Mouse (Mus musculus): ENCODE measurements at regions not wholly inside any gene's neighbourhood (a gene's known extent, or its start where the extent isn't known, plus 50 kb on each side); places are given as distances from the start of the nearest gene placed in this dataset.

- Histone ChIP-seq H3K27me3 (replicated peaks; ENCODE audit: control insufficient read depth, insufficient read depth, low read length) (no peaks in the 10 kb centered on the region), H3K4me2 (ENCODE audit: low read depth, low read length) (no peak overlapping the region), H3K9me3 (ENCODE audit: control insufficient read depth, low read length) (no peaks in the 10 kb centered on the region), H3K4me3 (ENCODE audit: low read depth, low read length) (no peak overlapping the region), H3K4me1 (ENCODE audit: control insufficient read depth, insufficient read depth, low read length) (peaks cover 25% of the 10 kb centered on the region), H3K9ac (ENCODE audit: low read depth, low read length) (no peak overlapping the region), H3K27ac (replicated peaks; ENCODE audit: low read depth, low read length) (no peak overlapping the region), H3K36me3 (ENCODE audit: control insufficient read depth, insufficient read depth, low read length) (no peaks in the 10 kb centered on the region)
- peak; percentile 49 for DNase-seq (ENCODE audit: low spot score)
- WGBS, result 25% methylated on average over 1 of the region's 1 CpGs
- ATAC-seq (ENCODE audit: low read depth), result no peak
Observed at GRCm38 (mm10) chr10:96753521-96753920, 136.7 kb downstream of the Btg1 start.

- H3K4me2 ChIP-seq (ENCODE audit: low read depth, low read length), result no peak overlapping the region
- H3K4me3 ChIP-seq (ENCODE audit: low read depth, low read length), result no peak overlapping the region
- H3K4me1 ChIP-seq (ENCODE audit: control insufficient read depth, insufficient read depth, low read length), result peaks cover 24% of the 10 kb centered on the region
- H3K27me3 ChIP-seq (replicated peaks; ENCODE audit: control insufficient read depth, insufficient read depth, low read length), result no peaks in the 10 kb centered on the region
- H3K9ac ChIP-seq (ENCODE audit: low read depth, low read length), result no peak overlapping the region
- no peaks in the 10 kb centered on the region for H3K9me3 ChIP-seq (ENCODE audit: control insufficient read depth, low read length)
- no peak for ATAC-seq (ENCODE audit: low read depth)
- DNase-seq (ENCODE audit: low spot score), result no peak
- 56% methylated on average over 8 of the region's 8 CpGs for WGBS
- no peaks in the 10 kb centered on the region for H3K36me3 ChIP-seq (ENCODE audit: control insufficient read depth, insufficient read depth, low read length)
- H3K27ac ChIP-seq (replicated peaks; ENCODE audit: low read depth, low read length), result no peak overlapping the region
Observed at GRCm38 (mm10) chr10:96755674-96756073, 138.9 kb downstream of the Btg1 start.

GRCm38 (mm10) chr10:96756355-96757084 is 139.7 kb downstream of the Btg1 start:
- Histone ChIP-seq H3K27ac (replicated peaks; ENCODE audit: low read depth, low read length) (no peak overlapping the region), H3K27me3 (replicated peaks; ENCODE audit: control insufficient read depth, insufficient read depth, low read length) (no peaks in the 10 kb centered on the region), H3K36me3 (ENCODE audit: control insufficient read depth, insufficient read depth, low read length) (no peaks in the 10 kb centered on the region), H3K4me2 (ENCODE audit: low read depth, low read length) (no peak overlapping the region), H3K9ac (ENCODE audit: low read depth, low read length) (no peak overlapping the region), H3K4me3 (ENCODE audit: low read depth, low read length) (no peak overlapping the region), H3K4me1 (ENCODE audit: control insufficient read depth, insufficient read depth, low read length) (peaks cover 16% of the 10 kb centered on the region), H3K9me3 (ENCODE audit: control insufficient read depth, low read length) (no peaks in the 10 kb centered on the region)
- 38% methylated on average over 5 of the region's 5 CpGs for WGBS
- no peak for DNase-seq (ENCODE audit: low spot score)
- ATAC-seq (ENCODE audit: low read depth), result no peak

GRCm38 (mm10) chr10:96757311-96757710 is 140.5 kb downstream of the Btg1 start:
- Histone ChIP-seq H3K4me2 (ENCODE audit: low read depth, low read length) (no peak overlapping the region), H3K4me3 (ENCODE audit: low read depth, low read length) (no peak overlapping the region), H3K9ac (ENCODE audit: low read depth, low read length) (no peak overlapping the region), H3K4me1 (ENCODE audit: control insufficient read depth, insufficient read depth, low read length) (peaks cover 9% of the 10 kb centered on the region), H3K36me3 (ENCODE audit: control insufficient read depth, insufficient read depth, low read length) (no peaks in the 10 kb centered on the region), H3K9me3 (ENCODE audit: control insufficient read depth, low read length) (no peaks in the 10 kb centered on the region), H3K27me3 (replicated peaks; ENCODE audit: control insufficient read depth, insufficient read depth, low read length) (no peaks in the 10 kb centered on the region), H3K27ac (replicated peaks; ENCODE audit: low read depth, low read length) (no peak overlapping the region)
- no peak for DNase-seq (ENCODE audit: low spot score)
- ATAC-seq (ENCODE audit: low read depth), result no peak
- 77% methylated on average over 1 of the region's 1 CpGs for WGBS

- H3K27ac ChIP-seq (replicated peaks; ENCODE audit: low read depth, low read length), result no peak overlapping the region
- no peaks in the 10 kb centered on the region for H3K27me3 ChIP-seq (replicated peaks; ENCODE audit: control insufficient read depth, insufficient read depth, low read length)
- peaks cover 4% of the 10 kb centered on the region; the same call in 1 of the 2 replicates for H3K4me1 ChIP-seq (ENCODE audit: control insufficient read depth, insufficient read depth, low read length)
- no peak overlapping the region for H3K9ac ChIP-seq (ENCODE audit: low read depth, low read length)
- H3K9me3 ChIP-seq (ENCODE audit: control insufficient read depth, low read length), result no peaks in the 10 kb centered on the region
- 87% methylated on average over 8 of the region's 8 CpGs for WGBS
- DNase-seq (ENCODE audit: low spot score) (no peak), ATAC-seq (ENCODE audit: low read depth) (no peak)
- H3K4me2 ChIP-seq (ENCODE audit: low read depth, low read length), result no peak overlapping the region
- H3K36me3 ChIP-seq (ENCODE audit: control insufficient read depth, insufficient read depth, low read length), result no peaks in the 10 kb centered on the region
- H3K4me3 ChIP-seq (ENCODE audit: low read depth, low read length), result no peak overlapping the region
Observed at GRCm38 (mm10) chr10:96761601-96762000, 144.8 kb downstream of the Btg1 start.

- no peak for ATAC-seq (ENCODE audit: low read depth)
- Histone ChIP-seq H3K4me3 (ENCODE audit: low read depth, low read length) (no peak overlapping the region), H3K27ac (replicated peaks; ENCODE audit: low read depth, low read length) (no peak overlapping the region), H3K9ac (ENCODE audit: low read depth, low read length) (no peak overlapping the region), H3K4me2 (ENCODE audit: low read depth, low read length) (no peak overlapping the region), H3K9me3 (ENCODE audit: control insufficient read depth, low read length) (no peaks in the 10 kb centered on the region), H3K27me3 (replicated peaks; ENCODE audit: control insufficient read depth, insufficient read depth, low read length) (no peaks in the 10 kb centered on the region), H3K36me3 (ENCODE audit: control insufficient read depth, insufficient read depth, low read length) (no peaks in the 10 kb centered on the region), H3K4me1 (ENCODE audit: control insufficient read depth, insufficient read depth, low read length) (peaks cover 4% of the 10 kb centered on the region; the same call in 1 of the 2 replicates)
- peak; percentile 56 for DNase-seq (ENCODE audit: low spot score)
- 54% methylated on average over 5 of the region's 5 CpGs for WGBS
Observed at GRCm38 (mm10) chr10:96765626-96766025, 148.8 kb downstream of the Btg1 start.

GRCm38 (mm10) chr10:96778220-96778619 is 161.4 kb downstream of the Btg1 start:
- no peaks in the 10 kb centered on the region for H3K36me3 ChIP-seq (ENCODE audit: control insufficient read depth, insufficient read depth, low read length)
- DNase-seq (ENCODE audit: low spot score) (no peak), ATAC-seq (ENCODE audit: low read depth) (no peak)
- H3K4me1 ChIP-seq (ENCODE audit: control insufficient read depth, insufficient read depth, low read length), result no peaks in the 10 kb centered on the region
- H3K4me3 ChIP-seq (ENCODE audit: low read depth, low read length), result no peak overlapping the region
- no peaks in the 10 kb centered on the region for H3K27me3 ChIP-seq (replicated peaks; ENCODE audit: control insufficient read depth, insufficient read depth, low read length)
- no peaks in the 10 kb centered on the region for H3K9me3 ChIP-seq (ENCODE audit: control insufficient read depth, low read length)
- WGBS, result 88% methylated on average over 1 of the region's 1 CpGs
- no peak overlapping the region for H3K9ac ChIP-seq (ENCODE audit: low read depth, low read length)
- H3K4me2 ChIP-seq (ENCODE audit: low read depth, low read length), result no peak overlapping the region
- no peak overlapping the region for H3K27ac ChIP-seq (replicated peaks; ENCODE audit: low read depth, low read length)

GRCm38 (mm10) chr10:96783966-96784365 is 167.2 kb downstream of the Btg1 start:
- Histone ChIP-seq H3K9me3 (ENCODE audit: control insufficient read depth, low read length) (no peaks in the 10 kb centered on the region), H3K4me2 (ENCODE audit: low read depth, low read length) (no peak overlapping the region), H3K4me3 (ENCODE audit: low read depth, low read length) (no peak overlapping the region), H3K27me3 (replicated peaks; ENCODE audit: control insufficient read depth, insufficient read depth, low read length) (no peaks in the 10 kb centered on the region), H3K36me3 (ENCODE audit: control insufficient read depth, insufficient read depth, low read length) (no peaks in the 10 kb centered on the region), H3K4me1 (ENCODE audit: control insufficient read depth, insufficient read depth, low read length) (no peaks in the 10 kb centered on the region), H3K9ac (ENCODE audit: low read depth, low read length) (no peak overlapping the region), H3K27ac (replicated peaks; ENCODE audit: low read depth, low read length) (no peak overlapping the region)
- 77% methylated on average over 5 of the region's 5 CpGs for WGBS
- no peak for ATAC-seq (ENCODE audit: low read depth)
- DNase-seq (ENCODE audit: low spot score), result no peak

GRCm38 (mm10) chr10:96786903-96787571 is 170.2 kb downstream of the Btg1 start:
- WGBS, result 67% methylated on average over 8 of the region's 8 CpGs

More at GRCm38 (mm10) chr10:96786903-96787571, 170.2 kb downstream of the Btg1 start:
- Histone ChIP-seq H3K27ac (replicated peaks; ENCODE audit: low read depth, low read length) (no peak overlapping the region), H3K4me1 (ENCODE audit: control insufficient read depth, insufficient read depth, low read length) (no peaks in the 10 kb centered on the region), H3K9ac (ENCODE audit: low read depth, low read length) (no peak overlapping the region), H3K4me3 (ENCODE audit: low read depth, low read length) (no peak overlapping the region), H3K4me2 (ENCODE audit: low read depth, low read length) (no peak overlapping the region), H3K36me3 (ENCODE audit: control insufficient read depth, insufficient read depth, low read length) (no peaks in the 10 kb centered on the region), H3K9me3 (ENCODE audit: control insufficient read depth, low read length) (no peaks in the 10 kb centered on the region), H3K27me3 (replicated peaks; ENCODE audit: control insufficient read depth, insufficient read depth, low read length) (no peaks in the 10 kb centered on the region)
- DNase-seq (ENCODE audit: low spot score), result no peak
- ATAC-seq (ENCODE audit: low read depth), result no peak
